Mouse (Mus musculus) Patski (cell line): ENCODE measurements at regions not wholly inside any gene's neighbourhood (a gene's known extent, or its start where the extent isn't known, plus 50 kb on each side); places are given as distances from the start of the nearest gene placed in this dataset.

Experiments
- ATAC-seq: fragments of 100-300 bp; one replicate; pipeline ENCODE4 v1.8.0; 2021
- CTCF ChIA-PET: fragments of 350-600 bp; sonication (Branson Sonifier 250); formaldehyde crosslinking; loops from one replicate; lab custom pipeline; 2022; ENCODE audit warnings: inconsistent platforms; lab: Charles Lee
- POLR2A ChIA-PET: fragments of 350-600 bp; sonication (Branson Sonifier 250); formaldehyde crosslinking; loops from one replicate; lab custom pipeline; 2022; ENCODE audit warnings: antibody characterized with exemption, inconsistent platforms; lab: Charles Lee
- DNase-seq: peaks from one replicate; pipeline ENCODE4 v3.0.0-alpha.2; 2011; ENCODE audit warnings: low read depth, low spot score
- H3K27me3 ChIP-seq: fragments of 371-371 bp; one replicate; pipeline ENCODE4 v1.5.1; 2021
- CTCF ChIP-seq: fragments of 100-300 bp; IDR thresholded peaks from one replicate; pipeline ENCODE4 v1.5.1; 2021
- in situ Hi-C: fragments of 300-500 bp; cut with MboI; formaldehyde crosslinking; loops from 3 replicates; pipeline ENCODE4 v1.11.1; 2018; ENCODE audit warnings: low pct_unique_long_range_greater_than_20kb, mixed read lengths

- ATAC-seq, result no peak
- in situ Hi-C loops, result loop anchor here (10.0 kb wide), 2 partner anchors 157 to 267 kb away; no protein-coding TSS in a partner anchor
- POLR2A ChIA-PET, result no interaction called here
Measured at GRCm38 (mm10) chr11:22698057-22698941, 162.5 kb downstream of the B3gnt2 start.

GRCm38 (mm10) chr11:22706082-22706481 lies 154.7 kb downstream of the B3gnt2 start:
- no peak for ATAC-seq
- no peaks in the 10 kb centered on the region for H3K27me3 ChIP-seq
- CTCF ChIA-PET, result interaction anchor here (1.9 to 2.9 kb wide), 2 partner anchors 9 to 31 kb away, joined by 4 to 10 read pairs; no protein-coding TSS in a partner anchor
- POLR2A ChIA-PET, result no interaction called here
- in situ Hi-C loops, result no loop called here
- TF ChIP-seq CTCF, result no peak
- DNase-seq, result no peak

More at GRCm38 (mm10) chr11:22698057-22698941, 162.5 kb downstream of the B3gnt2 start:
- DNase-seq, result no peak
- no peak for TF ChIP-seq CTCF
- CTCF ChIA-PET, result interaction anchor here (0.7 to 3.0 kb wide), 4 partner anchors 8 to 12 kb away, joined by 3 to 10 read pairs (median 3); no protein-coding TSS in a partner anchor
- no peaks in the 10 kb centered on the region for H3K27me3 ChIP-seq
